Mouse (Mus musculus) heart, postnatal 14 days (tissue): ENCODE data around the gene Nhlrc4. TPM values are rescaled to one million over a fixed set of nuclear protein-coding genes. Genes with fewer than 3 reads are reported as not detected.

Source experiments
- total RNA-seq, 2 experiments: library from RNA; stranded (reverse); gene quantifications; 2 replicates each; pipeline ENCODE4 v1.2.3; 2021

The Nhlrc4 gene
- total RNA-seq, 2 experiments from 2014 or later = 0.17 TPM; not detected in 1

Other genes starting within 250 kb of the Nhlrc4 start
- 1 to 10 TPM; 1.7 to 2.1 TPM for gene Gng13, start 227.8 kb downstream of the Nhlrc4 start, total RNA-seq
- gene Chtf18, start 217.5 kb downstream of the Nhlrc4 start, total RNA-seq = 1 to 10 TPM; 1.1 to 4.4 TPM
- 1 to 10 TPM; 5.0 to 5.4 TPM for gene Rpusd1, start 217.3 kb downstream of the Nhlrc4 start, total RNA-seq
- gene Mslnl, start 208.9 kb downstream of the Nhlrc4 start, total RNA-seq = not detected
- 10 to 100 TPM; 30.0 to 34.5 TPM for gene Msln, start 190.6 kb downstream of the Nhlrc4 start, total RNA-seq
- 10 to 100 TPM; 44.8 TPM for gene Narfl, start 171.2 kb downstream of the Nhlrc4 start, total RNA-seq
- gene Haghl, start 159.3 kb downstream of the Nhlrc4 start, total RNA-seq = 10 to 100 TPM; 15.0 to 15.1 TPM
- under 1 TPM in 1 of 2 experiments, not detected in 1; 0.17 TPM for gene Ccdc78, start 158.4 kb downstream of the Nhlrc4 start, total RNA-seq
- gene Fam173a, start 152.1 kb downstream of the Nhlrc4 start, total RNA-seq = 10 to 100 TPM; 36.4 to 37.4 TPM
- not detected for gene AC134908.4, start 149.3 kb downstream of the Nhlrc4 start, total RNA-seq
- gene Metrn, start 147.8 kb downstream of the Nhlrc4 start, total RNA-seq = 10 to 100 TPM; 67.1 to 74.7 TPM
- 1 to 10 TPM in 1 of 2 experiments, under 1 TPM in 1; 1.00 to 1.2 TPM for gene Fbxl16, start 135.9 kb downstream of the Nhlrc4 start, total RNA-seq
- gene Wdr24, start 121.3 kb downstream of the Nhlrc4 start, total RNA-seq = 10 to 100 TPM; 10.5 to 11.0 TPM
- gene Jmjd8, start 116.1 kb downstream of the Nhlrc4 start, total RNA-seq = 10 to 100 TPM; 33.1 to 34.1 TPM
- 100 to 1,000 TPM; 106 to 109 TPM for gene Stub1, start 111.6 kb downstream of the Nhlrc4 start, total RNA-seq
- gene Rhbdl1, start 107.7 kb downstream of the Nhlrc4 start, total RNA-seq = 1 to 10 TPM; 2.5 to 3.1 TPM
- 1 to 10 TPM; 2.9 to 3.0 TPM for gene Gm20683, start 103.2 kb downstream of the Nhlrc4 start, total RNA-seq
- 100 to 1,000 TPM; 103 to 105 TPM for gene Rhot2, start 100.1 kb downstream of the Nhlrc4 start, total RNA-seq
- gene Wdr90, start 83.5 kb downstream of the Nhlrc4 start, total RNA-seq = 1 to 10 TPM; 5.2 to 5.7 TPM
- gene Mcrip2, start 76.2 kb downstream of the Nhlrc4 start, total RNA-seq = 100 to 1,000 TPM; 226 to 230 TPM
- gene Mettl26, start 69.9 kb downstream of the Nhlrc4 start, total RNA-seq = 10 to 100 TPM; 11.3 to 13.2 TPM
- gene Wfikkn1, start 64.1 kb downstream of the Nhlrc4 start, total RNA-seq = under 1 TPM; 0.91 to 1.00 TPM
- 10 to 100 TPM; 14.4 to 20.0 TPM for gene Rab40c, start 25.2 kb downstream of the Nhlrc4 start, total RNA-seq
- 10 to 100 TPM; 60.6 to 62.7 TPM for gene Pigq, start within 50 bp of the Nhlrc4 start, total RNA-seq
- not detected for gene A930017K11Rik, start 7.6 kb upstream of the Nhlrc4 start, total RNA-seq
- 10 to 100 TPM; 11.4 to 13.1 TPM for gene Capn15, start 40.8 kb upstream of the Nhlrc4 start, total RNA-seq
- gene Rab11fip3, start 124.6 kb upstream of the Nhlrc4 start, total RNA-seq = 10 to 100 TPM; 22.7 to 25.3 TPM
- gene Decr2, start 145.4 kb upstream of the Nhlrc4 start, total RNA-seq = 10 to 100 TPM; 10.9 to 13.0 TPM
- gene Nme4, start 150.6 kb upstream of the Nhlrc4 start, total RNA-seq = 1 to 10 TPM; 3.1 to 3.6 TPM
- 1 to 10 TPM; 1.2 to 1.9 TPM for gene Tmem8, start 168.3 kb upstream of the Nhlrc4 start, total RNA-seq
- gene Mrpl28, start 178.5 kb upstream of the Nhlrc4 start, total RNA-seq = 100 to 1,000 TPM; 100 to 115 TPM
- 10 to 100 TPM; 16.1 to 16.9 TPM for gene Axin1, start 193.7 kb upstream of the Nhlrc4 start, total RNA-seq